Mouse (Mus musculus) left cerebral cortex, adult 2 months (tissue): ENCODE data around the gene Ccdc85c. TPM values are rescaled to one million over a fixed set of nuclear protein-coding genes. Genes with fewer than 3 reads are reported as not detected.

ENCODE experiments used
- DNase-seq, 2 experiments: peaks; one replicate each; pipeline ENCODE4 v3.0.0; 2021 to 2022; ENCODE audit warnings: low spot score in 2 of 2, mixed read lengths in 1 of 2; ENCODE audit errors: extremely low spot score in 1 of 2
- H3K27ac ChIP-seq: fragments of 200-600 bp; 2 replicates; pipeline ENCODE4 v1.8.1; 2022
- H3K4me3 ChIP-seq: fragments of 200-600 bp; 2 replicates; pipeline ENCODE4 v1.8.1; 2022
- CTCF ChIP-seq: fragments of 200-600 bp; IDR thresholded peaks from 2 replicates; pipeline ENCODE4 v1.8.1; 2022; ENCODE audit warnings: antibody characterized with exemption, mild to moderate bottlenecking, moderate library complexity
- intact Hi-C: fragments of 180-260 bp; cut with DNase I; formaldehyde crosslinking; loops from one replicate; pipeline ENCODE4 v1.15.1; 2025
- total RNA-seq, 2 experiments: library from RNA; stranded (reverse); gene quantifications; 2 replicates each; pipeline ENCODE4 v1.2.3; 2021

Ccdc85c gene
- total RNA-seq, 2 experiments from 2014 or later = 73.7 to 79.3 TPM

GRCm38 (mm10) chr12:108242243-108242745 is 32.9 kb downstream of the Ccdc85c start:
- no peak overlapping the region for H3K27ac ChIP-seq
- DNase-seq = no peak
- no peak overlapping the region for H3K4me3 ChIP-seq
- intact Hi-C loops = no loop called here
- TF ChIP-seq CTCF = no peak

GRCm38 (mm10) chr12:108241626-108242025 is 33.6 kb downstream of the Ccdc85c start:
- no peak overlapping the region for H3K4me3 ChIP-seq
- H3K27ac ChIP-seq = no peak overlapping the region
- intact Hi-C loops = loop anchor here (1.0 kb wide), 1 partner anchor 34 kb away; the partner anchor contains the start of gene Ccdc85c
- no peak; the same call in 1 of the 2 replicates for TF ChIP-seq CTCF
- DNase-seq = no peak

GRCm38 (mm10) chr12:108240953-108241588 is 34.2 kb downstream of the Ccdc85c start:
- no peak; the same call in 1 of the 2 replicates for TF ChIP-seq CTCF
- no peak overlapping the region for H3K27ac ChIP-seq
- H3K4me3 ChIP-seq = no peak overlapping the region
- intact Hi-C loops = loop anchor here (1.0 kb wide), 1 partner anchor 34 kb away; the partner anchor contains the start of gene Ccdc85c
- DNase-seq = peak; percentile 46 to 57

- intact Hi-C loops = no loop called here
- no peak for DNase-seq
- H3K27ac ChIP-seq = no peak overlapping the region
- TF ChIP-seq CTCF = no peak
- H3K4me3 ChIP-seq = no peak overlapping the region
These were observed 34.8 kb downstream of the Ccdc85c start for GRCm38 (mm10) chr12:108240401-108240890.

GRCm38 (mm10) chr12:108239441-108239840 is 35.8 kb downstream of the Ccdc85c start:
- no peak overlapping the region for H3K27ac ChIP-seq
- TF ChIP-seq CTCF = no peak
- peak; percentile 42 to 44 for DNase-seq
- intact Hi-C loops = no loop called here
- no peak overlapping the region for H3K4me3 ChIP-seq

GRCm38 (mm10) chr12:108238395-108239035 is 36.7 kb downstream of the Ccdc85c start:
- no peak for DNase-seq
- intact Hi-C loops = no loop called here
- TF ChIP-seq CTCF = no peak
- Histone ChIP-seq H3K27ac (no peak overlapping the region), H3K4me3 (no peak overlapping the region)

- no peak overlapping the region for H3K27ac ChIP-seq
- TF ChIP-seq CTCF = no peak
- intact Hi-C loops = loop anchor here (1.0 kb wide), 1 partner anchor 28 kb away; no protein-coding TSS in a partner anchor
- H3K4me3 ChIP-seq = no peak overlapping the region
- no peak for DNase-seq
These were observed 37.8 kb downstream of the Ccdc85c start for GRCm38 (mm10) chr12:108237300-108238006.

- TF ChIP-seq CTCF = no peak
- no peak overlapping the region for H3K4me3 ChIP-seq
- intact Hi-C loops = no loop called here
- H3K27ac ChIP-seq = no peak overlapping the region
- DNase-seq = no peak
These were observed 39.2 kb downstream of the Ccdc85c start for GRCm38 (mm10) chr12:108235976-108236555.

GRCm38 (mm10) chr12:108234832-108235602 is 40.2 kb downstream of the Ccdc85c start:
- no peak overlapping the region for H3K27ac ChIP-seq
- no peak for DNase-seq
- no peak for TF ChIP-seq CTCF
- intact Hi-C loops = no loop called here
- no peak overlapping the region for H3K4me3 ChIP-seq

GRCm38 (mm10) chr12:108233736-108234135 is 41.5 kb downstream of the Ccdc85c start:
- Histone ChIP-seq H3K27ac (no peak overlapping the region), H3K4me3 (no peak overlapping the region)
- no peak for TF ChIP-seq CTCF
- no peak for DNase-seq
- intact Hi-C loops = no loop called here

- no peak for DNase-seq
- intact Hi-C loops = no loop called here
- no peak for TF ChIP-seq CTCF
- H3K27ac ChIP-seq = no peak overlapping the region
- no peak overlapping the region for H3K4me3 ChIP-seq
These were observed 43.3 kb downstream of the Ccdc85c start for GRCm38 (mm10) chr12:108231901-108232300.
